Mouse (Mus musculus) right cerebral cortex, postnatal 4 days (tissue): ENCODE measurements around the gene Rab39.
A peak's percentile ranks its signal among the peaks of the same experiment; 100 is the strongest.

Experiments
- DNase-seq: peaks from one replicate; pipeline ENCODE4 v3.0.0-alpha.2; 2022

Rab39 gene

GRCm38 (mm10) chr9:53705992-53706696 is at the start of gene Rab39:
Gene Rab39, minus strand, starts transcription at chr9:53706232.
- peak; percentile 77 for DNase-seq

GRCm38 (mm10) chr9:53754801-53755200 is 48.8 kb upstream of the Rab39 start:
- no peak for DNase-seq

- DNase-seq: no peak
Observed at GRCm38 (mm10) chr9:53750899-53751298, 44.9 kb upstream of the Rab39 start.

- DNase-seq: no peak
Observed at GRCm38 (mm10) chr9:53750411-53750810, 44.4 kb upstream of the Rab39 start.

GRCm38 (mm10) chr9:53740829-53741404 is 34.9 kb upstream of the Rab39 start:
- no peak for DNase-seq

- DNase-seq: peak; percentile 32
Observed at GRCm38 (mm10) chr9:53705491-53705991, 491 bp downstream of the Rab39 start.

GRCm38 (mm10) chr9:53702991-53703390 is 3.0 kb downstream of the Rab39 start:
- DNase-seq: no peak

- no peak for DNase-seq
Observed at GRCm38 (mm10) chr9:53700496-53700895, 5.5 kb downstream of the Rab39 start.

- no peak for DNase-seq
Observed at GRCm38 (mm10) chr9:53695846-53696245, 10.2 kb downstream of the Rab39 start.

GRCm38 (mm10) chr9:53693718-53694117 is 12.3 kb downstream of the Rab39 start:
- no peak for DNase-seq

- DNase-seq: no peak
Observed at GRCm38 (mm10) chr9:53691745-53692670, 14.0 kb downstream of the Rab39 start.

GRCm38 (mm10) chr9:53680851-53681250 is 25.2 kb downstream of the Rab39 start:
- no peak for DNase-seq

- DNase-seq: no peak
Observed at GRCm38 (mm10) chr9:53676921-53677320, 29.1 kb downstream of the Rab39 start.

- DNase-seq: peak; percentile 53
Observed at GRCm38 (mm10) chr9:53673571-53673970, 32.5 kb downstream of the Rab39 start.

- peak; percentile 21 for DNase-seq
Observed at GRCm38 (mm10) chr9:53669680-53670219, 36.3 kb downstream of the Rab39 start, which contains the start of gene Cul5. Gene Cul5, minus strand, starts transcription at chr9:53670014.

- peak; percentile 96 for DNase-seq
Observed at GRCm38 (mm10) chr9:53667020-53667669, 38.9 kb downstream of the Rab39 start.

- DNase-seq: no peak
Observed at GRCm38 (mm10) chr9:53666665-53667019, 39.4 kb downstream of the Rab39 start.

GRCm38 (mm10) chr9:53665428-53665827 is 40.6 kb downstream of the Rab39 start:
- DNase-seq: no peak

- no peak for DNase-seq
Observed at GRCm38 (mm10) chr9:53664819-53665218, 41.2 kb downstream of the Rab39 start.

GRCm38 (mm10) chr9:53634796-53635195 is 71.2 kb downstream of the Rab39 start:
- no peak for DNase-seq
